Comparison of ENCODE assay signal across 23 mouse cellular contexts in the genomic region with DNA sequence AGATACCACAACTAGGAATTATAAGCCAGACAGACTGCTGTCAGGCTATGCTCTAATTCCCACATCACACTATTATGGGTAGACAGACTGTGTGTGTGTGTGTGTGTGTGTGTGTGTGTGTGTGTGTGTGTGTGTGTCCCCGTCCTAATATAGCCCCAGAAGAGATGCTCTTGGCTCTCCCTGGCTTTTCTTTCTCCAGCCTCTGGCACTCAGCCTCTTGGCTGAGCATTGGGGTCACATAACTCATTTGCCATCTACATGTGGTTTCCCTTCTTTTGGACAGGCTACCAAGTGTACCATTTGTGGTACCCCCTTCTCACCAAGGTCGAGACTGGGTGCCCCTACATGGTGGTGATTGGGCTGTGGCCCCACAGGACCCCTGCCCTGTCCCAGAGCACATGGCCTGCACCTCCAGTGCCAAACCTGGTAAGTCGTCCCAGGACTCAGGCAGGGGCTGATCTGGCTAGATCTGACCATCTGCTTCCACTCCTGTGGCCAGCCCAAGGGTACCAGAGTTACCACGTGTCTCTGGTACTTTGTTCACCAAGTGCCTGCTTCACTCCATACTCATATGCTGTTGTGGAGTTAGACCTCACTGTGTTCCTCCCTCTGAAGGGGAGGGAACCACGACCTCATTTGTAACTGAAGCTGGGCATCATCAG. TPM values are rescaled to one million over a fixed set of nuclear protein-coding genes. Genes with fewer than 3 reads are reported as not detected.
A peak's percentile ranks its signal among the peaks of the same experiment; 100 is the strongest.
DNase-seq lines count a peak whose midpoint lies in the region; ATAC-seq lines count a peak whose summit lies in the region.
"Had no signal": no experiment of that assay in that cellular context is flagged by ENCODE, and none has a peak within 500 bp of the region (broad histone marks: within the 10 kb centered on the region; RNA-seq: fewer than 3 reads in every experiment).

No protein-coding gene starts in this region.

- H3K9me3 ChIP-seq in hindbrain, embryonic 16.5 days (ENCODE audit: control insufficient read depth, low read length), result no peaks in the 10 kb centered on the region
- H3K9me3 ChIP-seq in hindbrain, embryonic 11.5 days (ENCODE audit: control insufficient read depth, low read length), result no peaks in the 10 kb centered on the region
- no peaks in the 10 kb centered on the region for H3K9me3 ChIP-seq in midbrain, embryonic 11.5 days (ENCODE audit: control insufficient read depth, low read length)
- H3K9me3 ChIP-seq in midbrain, embryonic 14.5 days (ENCODE audit: control insufficient read depth, low read length), result no peaks in the 10 kb centered on the region
- H3K9me3 ChIP-seq: embryonic facial prominence, embryonic 15.5 days; forebrain, embryonic 10.5 days; forebrain, embryonic 15.5 days; heart, embryonic 12.5 days; hindbrain, embryonic 12.5 days had no signal

- DNase-seq in cerebellum, postnatal 10 days, result peak; percentile 74 to 76
- no peak for DNase-seq in cerebellum, postnatal 36 days
- DNase-seq in hindbrain, embryonic 11.5 days (ENCODE audit: low spot score), result no peak
- DNase-seq in midbrain, embryonic 11.5 days (ENCODE audit: low spot score, missing footprints), result peak; percentile 51
- no peak for DNase-seq in midbrain, embryonic 14.5 days
- no peak for DNase-seq in thymus, postnatal 25 days
- DNase-seq: cerebellum, adult 11 months; cerebellum, adult 9-10 months; embryo, embryonic 11 days; gastrocnemius, postnatal 10 days; heart, postnatal 36 days; kidney, adult 2 months had no signal

- H3K4me2 ChIP-seq in hindbrain, embryonic 16.5 days (ENCODE audit: low read length), result no peak overlapping the region
- H3K4me2 ChIP-seq in hindbrain, embryonic 11.5 days (replicated peaks; ENCODE audit: low read depth, low read length), result no peak overlapping the region
- no peak overlapping the region for H3K4me2 ChIP-seq in midbrain, embryonic 11.5 days
- no peak overlapping the region for H3K4me2 ChIP-seq in midbrain, embryonic 14.5 days (ENCODE audit: low read length)
- H3K4me2 ChIP-seq: embryonic facial prominence, embryonic 15.5 days; forebrain, embryonic 15.5 days; heart, embryonic 12.5 days; hindbrain, embryonic 12.5 days had no signal

- no peak overlapping the region for H3K9ac ChIP-seq in hindbrain, embryonic 16.5 days (ENCODE audit: low read depth, low read length)
- H3K9ac ChIP-seq in hindbrain, embryonic 11.5 days (ENCODE audit: low read depth, low read length), result no peak overlapping the region
- no peak overlapping the region for H3K9ac ChIP-seq in midbrain, embryonic 11.5 days (ENCODE audit: low read length)
- no peak overlapping the region for H3K9ac ChIP-seq in midbrain, embryonic 14.5 days (replicated peaks; ENCODE audit: low read length)
- H3K9ac ChIP-seq: embryonic facial prominence, embryonic 15.5 days; forebrain, embryonic 15.5 days; heart, embryonic 12.5 days; hindbrain, embryonic 12.5 days had no signal

- no peaks in the 10 kb centered on the region for H3K36me3 ChIP-seq in hindbrain, embryonic 16.5 days (ENCODE audit: control insufficient read depth, insufficient read depth, low read length)
- no peaks in the 10 kb centered on the region for H3K36me3 ChIP-seq in hindbrain, embryonic 11.5 days (ENCODE audit: control insufficient read depth, insufficient read depth, low read length)
- no peaks in the 10 kb centered on the region for H3K36me3 ChIP-seq in midbrain, embryonic 11.5 days (ENCODE audit: control insufficient read depth, insufficient read depth, low read length)
- no peaks in the 10 kb centered on the region for H3K36me3 ChIP-seq in midbrain, embryonic 14.5 days (ENCODE audit: control insufficient read depth, insufficient read depth, low read length)
- H3K36me3 ChIP-seq: embryonic facial prominence, embryonic 15.5 days; forebrain, embryonic 10.5 days; forebrain, embryonic 15.5 days; heart, embryonic 12.5 days; hindbrain, embryonic 12.5 days had no signal

- ATAC-seq in hindbrain, embryonic 16.5 days, result 0 out of 2 replicates have a peak, but pooled peaks have one; percentile 54
- no peak for ATAC-seq in hindbrain, embryonic 11.5 days (ENCODE audit: low FRiP score)
- no peak for ATAC-seq in midbrain, embryonic 11.5 days (ENCODE audit: low FRiP score)
- no peak for ATAC-seq in midbrain, embryonic 14.5 days (ENCODE audit: low FRiP score, low TSS enrichment)
- ATAC-seq: forebrain, embryonic 15.5 days; intestine, embryonic 16.5 days had no signal

- H3K4me3 ChIP-seq in hindbrain, embryonic 16.5 days (ENCODE audit: low read length), result no peak overlapping the region
- no peak overlapping the region for H3K4me3 ChIP-seq in hindbrain, embryonic 11.5 days (ENCODE audit: low read depth, low read length)
- H3K4me3 ChIP-seq in midbrain, embryonic 11.5 days (ENCODE audit: low read depth, low read length), result no peak overlapping the region
- H3K4me3 ChIP-seq in midbrain, embryonic 14.5 days (replicated peaks; ENCODE audit: low read depth, low read length), result no peak overlapping the region
- H3K4me3 ChIP-seq: embryonic facial prominence, embryonic 15.5 days; erythroblast, embryonic 14.5 days; forebrain, embryonic 10.5 days; forebrain, embryonic 15.5 days; heart, adult 2 months; heart, embryonic 12.5 days; hindbrain, embryonic 12.5 days had no signal

- H3K27ac ChIP-seq in hindbrain, embryonic 16.5 days (ENCODE audit: low read depth, low read length), result no peak overlapping the region
- H3K27ac ChIP-seq in hindbrain, embryonic 11.5 days (ENCODE audit: low read depth, low read length), result no peak overlapping the region
- H3K27ac ChIP-seq in midbrain, embryonic 11.5 days (ENCODE audit: low read depth, low read length), result no peak overlapping the region
- H3K27ac ChIP-seq in midbrain, embryonic 14.5 days (replicated peaks; ENCODE audit: low read depth, low read length), result no peak overlapping the region
- H3K27ac ChIP-seq: embryonic facial prominence, embryonic 15.5 days; forebrain, embryonic 10.5 days; forebrain, embryonic 15.5 days; heart, adult 2 months; hindbrain, embryonic 12.5 days had no signal

- peaks cover 12% of the 10 kb centered on the region for H3K27me3 ChIP-seq in hindbrain, embryonic 16.5 days (replicated peaks; ENCODE audit: control insufficient read depth, insufficient read depth, low read length)
- peaks cover 10% of the 10 kb centered on the region; the same call in 1 of the 2 replicates for H3K27me3 ChIP-seq in hindbrain, embryonic 11.5 days (ENCODE audit: control insufficient read depth, insufficient read depth, low read length)
- peaks cover 10% of the 10 kb centered on the region for H3K27me3 ChIP-seq in midbrain, embryonic 11.5 days (ENCODE audit: control insufficient read depth, insufficient read depth, low read length)
- H3K27me3 ChIP-seq in midbrain, embryonic 14.5 days (ENCODE audit: control insufficient read depth, insufficient read depth, low read length), result peaks cover 11% of the 10 kb centered on the region; the same call in 1 of the 2 replicates
- H3K27me3 ChIP-seq: CH12.LX had no signal

- H3K4me1 ChIP-seq in hindbrain, embryonic 16.5 days (ENCODE audit: control insufficient read depth, insufficient read depth, low read depth, low read length), result peaks cover 6% of the 10 kb centered on the region
- H3K4me1 ChIP-seq in hindbrain, embryonic 11.5 days (replicated peaks; ENCODE audit: control insufficient read depth, insufficient read depth, low read length), result no peaks in the 10 kb centered on the region
- no peaks in the 10 kb centered on the region for H3K4me1 ChIP-seq in midbrain, embryonic 11.5 days (ENCODE audit: control insufficient read depth, insufficient read depth, low read length)
- H3K4me1 ChIP-seq in midbrain, embryonic 14.5 days (ENCODE audit: control insufficient read depth, insufficient read depth, low read length), result peaks cover 3% of the 10 kb centered on the region; the same call in 1 of the 2 replicates

- WGBS in hindbrain, embryonic 16.5 days, result 70% methylated on average over 5 of the region's 5 CpGs
- WGBS in hindbrain, embryonic 11.5 days, result 71% methylated on average over 5 of the region's 5 CpGs
- 76% methylated on average over 5 of the region's 5 CpGs for WGBS in midbrain, embryonic 11.5 days
- WGBS in midbrain, embryonic 14.5 days, result 75% methylated on average over 5 of the region's 5 CpGs

RNA-seq across cellular contexts. Expression of a gene that starts 2.2 kb away (rescaled TPM):
- 0.91 and 1.6 TPM in 2 replicates for polyA plus RNA-seq in hindbrain, embryonic 16.5 days (2015; fragmentation: Nextera tagmentation; extraction: Ambion mirVana)
- polyA plus RNA-seq in hindbrain, embryonic 11.5 days (2014; fragmentation: Nextera tagmentation; extraction: Ambion mirVana), result 0.32 TPM in 1 of 2 replicates, not detected in the other
- polyA plus RNA-seq in midbrain, embryonic 11.5 days (2014; fragmentation: Nextera tagmentation; extraction: Ambion mirVana), result 0.10 and 0.11 TPM in 2 replicates
- 0.28 and 0.42 TPM in 2 replicates for polyA plus RNA-seq in midbrain, embryonic 14.5 days (2014; fragmentation: Nextera tagmentation; extraction: Ambion mirVana)
- polyA plus RNA-seq: embryonic facial prominence, embryonic 11.5 days; erythroblast, embryonic 14.5 days had no signal

RNA-seq across cellular contexts. Expression of a gene that starts 20.1 kb away (rescaled TPM):
- 5.1 and 6.1 TPM in 2 replicates for polyA plus RNA-seq in hindbrain, embryonic 16.5 days (2015; fragmentation: Nextera tagmentation; extraction: Ambion mirVana)
- polyA plus RNA-seq in hindbrain, embryonic 11.5 days (2014; fragmentation: Nextera tagmentation; extraction: Ambion mirVana), result 0.33 and 0.74 TPM in 2 replicates
- 0.39 and 0.60 TPM in 2 replicates for polyA plus RNA-seq in midbrain, embryonic 11.5 days (2014; fragmentation: Nextera tagmentation; extraction: Ambion mirVana)
- 5.7 and 6.8 TPM in 2 replicates for polyA plus RNA-seq in midbrain, embryonic 14.5 days (2014; fragmentation: Nextera tagmentation; extraction: Ambion mirVana)
- polyA plus RNA-seq: erythroblast, embryonic 14.5 days had no signal

Comparison
In these comparisons a context has a peak if more than half of its experiments do, and no peak if none do; other contexts are left out.
1. DNase-seq: peak in cerebellum, postnatal 10 days (2 of 2) and midbrain, embryonic 11.5 days (single experiment); none in cerebellum, postnatal 36 days (0 of 2), hindbrain, embryonic 11.5 days (single experiment), midbrain, embryonic 14.5 days (single experiment) and thymus, postnatal 25 days (single experiment).